Mouse (Mus musculus) kidney, embryonic 16.5 days (tissue): ENCODE results near the gene Gm20481. TPM values are rescaled to one million over a fixed set of nuclear protein-coding genes. Genes with fewer than 3 reads are reported as not detected.
"Not testable (repeated sequence)": the region's sequence is repeated elsewhere in the genome, so short reads cannot be mapped to it uniquely, and the experiment has no call there.

ENCODE experiments used
- ATAC-seq: fragments of 200-750 bp; cut with Nextera tagmentation; 2 replicates; pipeline ENCODE4 v1.8.0; 2017; ENCODE audit warnings: moderate TSS enrichment; ENCODE audit not compliant: low FRiP score, low TSS enrichment
- H3K27ac ChIP-seq: fragments of 300-500 bp; sonication (generic); 2 replicates; pipeline ENCODE4 v1.5.1; 2014; ENCODE audit warnings: low read length
- H3K27me3 ChIP-seq: fragments of 300-500 bp; sonication (generic); 2 replicates; pipeline ENCODE4 v1.6.1; 2014; ENCODE audit warnings: low read length, control low read depth, mixed read lengths; ENCODE audit not compliant: insufficient read depth
- H3K36me3 ChIP-seq: fragments of 300-500 bp; sonication (generic); 2 replicates; pipeline ENCODE4 v1.6.1; 2014; ENCODE audit warnings: low read length, control low read depth, mixed read lengths; ENCODE audit not compliant: insufficient read depth
- H3K4me1 ChIP-seq: fragments of 300-500 bp; sonication (generic); 2 replicates; pipeline ENCODE4 v1.6.1; 2014; ENCODE audit warnings: low read length, control low read depth, mixed read lengths; ENCODE audit not compliant: insufficient read depth
- H3K4me2 ChIP-seq: fragments of 300-500 bp; sonication (generic); replicated peaks from 2 replicates; pipeline ENCODE4 v1.6.1; 2014; ENCODE audit warnings: low read depth, low read length
- H3K4me3 ChIP-seq: fragments of 300-500 bp; sonication (generic); 2 replicates; pipeline ENCODE4 v1.5.1; 2014; ENCODE audit warnings: mild to moderate bottlenecking, low read length
- H3K9ac ChIP-seq: fragments of 300-500 bp; sonication (generic); replicated peaks from 2 replicates; pipeline ENCODE4 v1.6.1; 2014; ENCODE audit warnings: low read length
- H3K9me3 ChIP-seq: fragments of 300-500 bp; sonication (generic); 2 replicates; pipeline ENCODE4 v1.6.1; 2016; ENCODE audit warnings: low read length, control low read depth
- WGBS: fragments of 180-500 bp; shearing (Covaris S2); extraction: QIAGEN DNeasy Blood & Tissue Kit; methylation state at CpG from one replicate; pipeline ENCODE4 v1.1.7; 2014; 5-methylcytosine and 5-hydroxymethylcytosine counted together
- polyA plus RNA-seq: library from polyadenylated mRNA; unstranded; fragments of >200 nt; fragmentation: Nextera tagmentation; extraction: Ambion mirVana; gene quantifications from 2 replicates; pipeline ENCODE4 v1.2.1, GENCODE M21; 2015

Gm20481 gene
- polyA plus RNA-seq, 1 experiment from 2014 or later = not detected

DNA sequence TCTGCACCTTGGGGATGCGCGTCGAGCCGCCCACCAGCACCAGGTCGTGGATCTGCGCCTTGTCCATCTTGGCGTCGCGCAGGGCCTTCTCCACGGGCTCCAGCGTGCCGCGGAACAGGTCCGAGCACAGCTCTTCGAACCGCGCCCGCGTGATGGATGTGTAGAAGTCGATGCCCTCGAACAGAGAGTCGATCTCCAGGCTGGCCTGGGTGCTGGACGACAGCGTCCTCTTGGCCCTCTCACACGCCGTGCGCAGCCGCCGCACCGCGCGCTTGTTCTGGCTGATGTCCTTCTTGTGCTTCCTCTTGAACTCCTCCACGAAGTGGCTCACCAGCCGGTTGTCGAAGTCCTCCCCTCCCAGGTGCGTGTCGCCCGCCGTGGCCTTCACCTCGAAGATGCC is 11.7 kb upstream of the Gm20481 start:
- peaks cover 17% of the 10 kb centered on the region for H3K4me1 ChIP-seq
- not testable (repeated sequence) for H3K4me2 ChIP-seq, H3K27me3 ChIP-seq, H3K9me3 ChIP-seq, H3K36me3 ChIP-seq, H3K27ac ChIP-seq, H3K4me3 ChIP-seq, H3K9ac ChIP-seq, ATAC-seq
- WGBS = 19% methylated on average over 21 of the region's 40 CpGs

- H3K9ac ChIP-seq, H3K36me3 ChIP-seq, H3K9me3 ChIP-seq, H3K27ac ChIP-seq, H3K27me3 ChIP-seq, ATAC-seq: not testable (repeated sequence)
- Histone ChIP-seq H3K4me1 (peaks cover 17% of the 10 kb centered on the region), H3K4me2 (peak overlapping the region; percentile 53), H3K4me3 (peak overlapping the region; percentile 56)
- WGBS = under 1% methylated on average over 18 of the region's 47 CpGs
Observed at GRCm38 (mm10) chr17:34958734-34959129, 11.0 kb upstream of the Gm20481 start.

- peak; percentile 92 for ATAC-seq
- Histone ChIP-seq H3K4me2 (peak within 1 kb of the TSS; percentile 69), H3K4me3 (peak within 1 kb of the TSS; percentile 56), H3K9ac (peak within 1 kb of the TSS; percentile 83), H3K4me1 (peaks cover 18% of the 10 kb centered on the region), H3K27ac (peak within 1 kb of the TSS; percentile 99)
- H3K36me3 ChIP-seq, H3K27me3 ChIP-seq, H3K9me3 ChIP-seq: not testable (repeated sequence)
- 0% methylated on average over 27 of the region's 32 CpGs for WGBS
Observed at GRCm38 (mm10) chr17:34959130-34959778, 10.5 kb upstream of the Gm20481 start, which contains the start of gene Hspa1b. Gene Hspa1b (minus strand): TSS chr17:34959238.

GRCm38 (mm10) chr17:34959881-34960515 is 9.7 kb upstream of the Gm20481 start:
- no peaks in the 10 kb centered on the region for H3K9me3 ChIP-seq
- peak overlapping the region; percentile 69 for H3K4me2 ChIP-seq
- H3K36me3 ChIP-seq = no peaks in the 10 kb centered on the region
- H3K4me1 ChIP-seq = peaks cover 24% of the 10 kb centered on the region
- no peaks in the 10 kb centered on the region for H3K27me3 ChIP-seq
- peak overlapping the region; percentile 99 for H3K27ac ChIP-seq
- peak; percentile 35 for ATAC-seq
- 8% methylated on average over 12 of the region's 12 CpGs for WGBS
- peak overlapping the region; percentile 83 for H3K9ac ChIP-seq
- H3K4me3 ChIP-seq = peak overlapping the region; percentile 56

- Histone ChIP-seq H3K4me2 (no peak overlapping the region), H3K9me3 (no peaks in the 10 kb centered on the region), H3K27me3 (no peaks in the 10 kb centered on the region), H3K4me1 (peaks cover 27% of the 10 kb centered on the region), H3K27ac (peak overlapping the region; percentile 99), H3K4me3 (no peak overlapping the region), H3K36me3 (no peaks in the 10 kb centered on the region), H3K9ac (no peak overlapping the region)
- no peak for ATAC-seq
Observed at GRCm38 (mm10) chr17:34960702-34961493, 8.8 kb upstream of the Gm20481 start.

DNA sequence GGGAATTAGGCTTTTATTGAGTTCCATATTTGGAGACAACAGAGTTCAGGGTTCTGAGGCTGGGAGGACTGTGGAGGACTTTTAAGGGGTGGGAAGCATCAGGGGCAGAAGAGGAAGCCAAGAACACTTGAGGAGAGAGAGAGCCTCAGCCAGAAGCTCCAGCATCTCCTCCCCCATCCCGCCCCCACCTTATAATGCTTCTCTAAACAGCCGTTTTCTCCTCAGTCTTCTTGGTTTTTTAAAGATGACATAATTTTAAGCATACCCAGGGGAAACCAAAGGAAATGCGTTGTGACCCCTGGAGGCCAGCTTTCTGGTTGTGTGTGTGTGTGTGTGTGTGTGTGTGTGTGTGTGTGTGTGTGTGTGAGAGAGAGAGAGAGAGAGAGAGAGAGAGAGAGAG is 7.6 kb upstream of the Gm20481 start:
- H3K36me3 ChIP-seq = no peaks in the 10 kb centered on the region
- no peaks in the 10 kb centered on the region for H3K27me3 ChIP-seq
- no peak overlapping the region for H3K4me3 ChIP-seq
- peaks cover 27% of the 10 kb centered on the region for H3K4me1 ChIP-seq
- H3K9ac ChIP-seq = no peak overlapping the region
- WGBS = 18% methylated on average over 3 of the region's 3 CpGs
- ATAC-seq = no peak
- no peak overlapping the region for H3K4me2 ChIP-seq
- peak overlapping the region; percentile 57 for H3K27ac ChIP-seq
- no peaks in the 10 kb centered on the region for H3K9me3 ChIP-seq

DNA sequence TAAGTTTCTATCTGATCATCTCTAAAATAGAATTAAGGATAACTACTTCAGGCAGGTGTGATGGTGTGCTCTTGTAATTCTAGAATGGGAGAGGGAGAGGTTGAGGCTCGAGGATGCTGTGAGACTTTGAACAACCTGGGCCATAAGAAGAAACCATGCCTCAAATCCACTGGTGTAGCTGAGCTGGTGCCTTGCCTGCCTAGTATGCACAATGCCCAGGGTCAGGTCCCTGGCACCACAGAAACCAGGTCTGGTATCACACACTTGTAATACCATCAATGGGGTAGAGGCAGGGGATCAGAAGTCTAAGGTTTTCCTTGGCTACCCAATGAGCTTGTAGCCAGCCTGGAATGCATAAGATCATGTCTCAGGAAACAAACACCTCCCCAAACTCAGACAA is 6.9 kb upstream of the Gm20481 start:
- peaks cover 27% of the 10 kb centered on the region for H3K4me1 ChIP-seq
- H3K27ac ChIP-seq = no peak overlapping the region
- H3K9ac ChIP-seq = no peak overlapping the region
- 63% methylated on average over 1 of the region's 1 CpGs for WGBS
- no peak for ATAC-seq
- no peak overlapping the region for H3K4me3 ChIP-seq
- H3K9me3 ChIP-seq = no peaks in the 10 kb centered on the region
- H3K36me3 ChIP-seq = no peaks in the 10 kb centered on the region
- H3K27me3 ChIP-seq = peaks cover 3% of the 10 kb centered on the region
- no peak overlapping the region for H3K4me2 ChIP-seq

DNA sequence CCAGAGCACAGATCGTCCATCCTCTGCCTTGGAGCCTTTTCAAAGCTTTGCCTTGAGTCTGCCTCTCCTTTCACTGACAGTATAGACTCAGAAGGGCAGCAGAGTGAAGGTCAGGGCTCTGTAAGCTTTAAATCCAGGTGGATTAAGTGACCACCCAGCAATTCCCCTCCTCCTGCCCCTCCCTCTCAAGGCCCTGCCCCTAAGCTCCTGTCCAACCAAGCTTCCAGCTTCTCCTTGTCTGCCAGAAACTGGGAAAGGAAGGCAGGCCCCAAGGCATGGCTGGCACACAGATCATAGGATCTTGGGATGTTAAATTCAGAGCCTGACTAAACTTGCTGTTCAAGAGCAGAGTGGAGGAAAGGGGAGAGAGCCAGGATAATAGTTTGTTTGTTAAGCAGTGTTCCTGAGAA is 5.1 kb upstream of the Gm20481 start:
- ATAC-seq = 0 out of 2 replicates have a peak, but pooled peaks have one; percentile 24
- H3K4me1 ChIP-seq = peaks cover 27% of the 10 kb centered on the region
- peak overlapping the region; percentile 6; the same call in 1 of the 2 replicates for H3K27ac ChIP-seq
- H3K9ac ChIP-seq = peak overlapping the region; percentile 39
- H3K9me3 ChIP-seq = no peaks in the 10 kb centered on the region
- no peak overlapping the region for H3K4me3 ChIP-seq
- 8% methylated on average over 1 of the region's 1 CpGs for WGBS
- no peaks in the 10 kb centered on the region for H3K36me3 ChIP-seq
- no peak overlapping the region for H3K4me2 ChIP-seq
- peaks cover 21% of the 10 kb centered on the region for H3K27me3 ChIP-seq

DNA sequence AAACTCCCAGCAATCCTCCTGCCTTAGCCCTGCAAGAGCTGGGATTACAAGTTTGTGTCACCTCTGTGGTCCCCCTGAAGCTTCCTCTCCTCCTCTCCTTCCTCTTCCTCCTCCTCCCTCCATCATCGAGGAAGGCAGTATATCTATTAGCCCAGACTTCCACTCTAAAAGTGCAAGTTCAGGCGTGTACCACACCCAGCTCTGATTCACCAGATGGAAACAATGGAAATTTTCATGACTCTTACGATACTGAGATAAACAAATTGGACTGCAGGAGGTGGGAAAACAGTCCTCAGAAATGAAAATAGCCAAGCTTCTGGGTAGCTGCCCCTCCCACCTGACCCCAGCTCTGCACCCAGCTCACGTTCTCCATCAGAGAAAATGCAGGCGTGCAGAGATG is 4.1 kb upstream of the Gm20481 start:
- Histone ChIP-seq H3K9me3 (no peaks in the 10 kb centered on the region), H3K4me1 (peaks cover 19% of the 10 kb centered on the region), H3K4me2 (no peak overlapping the region), H3K27me3 (peaks cover 23% of the 10 kb centered on the region), H3K27ac (no peak overlapping the region), H3K36me3 (no peaks in the 10 kb centered on the region), H3K4me3 (no peak overlapping the region), H3K9ac (0 out of 2 replicates have a peak overlapping the region, but pooled peaks have one; percentile 31)
- 58% methylated on average over 5 of the region's 5 CpGs for WGBS
- ATAC-seq = no peak
